Mouse (Mus musculus) neural tube, embryonic 12.5 days (tissue): Measurements from ENCODE around the gene Wscd2. TPM values are rescaled to one million over a fixed set of nuclear protein-coding genes. Genes with fewer than 3 reads are reported as not detected.

Experiments
- ATAC-seq: fragments of 200-750 bp; cut with Nextera tagmentation; 2 replicates; pipeline ENCODE4 v1.8.0; 2017; ENCODE audit warnings: low read depth, mild to moderate bottlenecking, moderate TSS enrichment, moderate library complexity; ENCODE audit not compliant: low FRiP score
- H3K27ac ChIP-seq: fragments of 300-500 bp; sonication (generic); 2 replicates; pipeline ENCODE4 v1.5.1; 2016
- H3K27me3 ChIP-seq: fragments of 300-500 bp; sonication (generic); replicated peaks from 2 replicates; pipeline ENCODE4 v1.6.1; 2016; ENCODE audit warnings: mild to moderate bottlenecking
- H3K36me3 ChIP-seq: fragments of 300-500 bp; sonication (generic); 2 replicates; pipeline ENCODE4 v1.6.1; 2016; ENCODE audit warnings: mild to moderate bottlenecking
- H3K4me1 ChIP-seq: fragments of 300-500 bp; sonication (generic); 2 replicates; pipeline ENCODE4 v1.6.1; 2016
- H3K4me2 ChIP-seq: fragments of 300-500 bp; sonication (generic); replicated peaks from 2 replicates; pipeline ENCODE4 v1.6.1; 2016; ENCODE audit warnings: mild to moderate bottlenecking
- H3K4me3 ChIP-seq: fragments of 300-500 bp; sonication (generic); 2 replicates; pipeline ENCODE4 v1.5.1; 2016
- H3K9ac ChIP-seq: fragments of 300-500 bp; sonication (generic); 2 replicates; pipeline ENCODE4 v1.6.1; 2016; ENCODE audit warnings: mild to moderate bottlenecking
- H3K9me3 ChIP-seq: fragments of 300-500 bp; sonication (generic); 2 replicates; pipeline ENCODE4 v1.6.1; 2016; ENCODE audit warnings: mild to moderate bottlenecking
- WGBS: fragments of 180-500 bp; shearing (Covaris S2); methylation state at CpG from one replicate; pipeline ENCODE4 v1.1.7; 2016; 5-methylcytosine and 5-hydroxymethylcytosine counted together
- polyA plus RNA-seq: library from polyadenylated mRNA; unstranded; fragments of >200 nt; fragmentation: Nextera tagmentation; extraction: Ambion mirVana; gene quantifications from 2 replicates; pipeline ENCODE4 v1.2.1, GENCODE M21; 2016

Gene Wscd2
- polyA plus RNA-seq, 1 experiment from 2014 or later = 16.5 TPM

- Histone ChIP-seq H3K27me3 (no peaks in the 10 kb centered on the region), H3K36me3 (no peaks in the 10 kb centered on the region), H3K27ac (no peak overlapping the region), H3K9ac (no peak overlapping the region), H3K4me2 (no peak overlapping the region), H3K4me3 (no peak overlapping the region), H3K4me1 (peaks cover 37% of the 10 kb centered on the region), H3K9me3 (no peaks in the 10 kb centered on the region)
- ATAC-seq = no peak
- WGBS = 86% methylated on average over 5 of the region's 5 CpGs
Observed at GRCm38 (mm10) chr5:113506779-113507178, 16.6 kb downstream of the Wscd2 start.

- Histone ChIP-seq H3K4me3 (no peak overlapping the region), H3K9ac (no peak overlapping the region), H3K36me3 (no peaks in the 10 kb centered on the region), H3K27ac (no peak overlapping the region), H3K4me1 (peaks cover 21% of the 10 kb centered on the region), H3K27me3 (no peaks in the 10 kb centered on the region), H3K9me3 (no peaks in the 10 kb centered on the region), H3K4me2 (no peak overlapping the region)
- WGBS = 87% methylated on average over 4 of the region's 4 CpGs
- no peak for ATAC-seq
Observed at GRCm38 (mm10) chr5:113509167-113509566, 19.0 kb downstream of the Wscd2 start.

GRCm38 (mm10) chr5:113513640-113514039, 23.5 kb downstream of the Wscd2 start:
- 89% methylated on average over 8 of the region's 8 CpGs for WGBS
- no peak overlapping the region for H3K9ac ChIP-seq
- H3K4me2 ChIP-seq = no peak overlapping the region
- H3K27ac ChIP-seq = no peak overlapping the region
- no peaks in the 10 kb centered on the region for H3K9me3 ChIP-seq
- no peak for ATAC-seq
- H3K27me3 ChIP-seq = no peaks in the 10 kb centered on the region
- peaks cover 22% of the 10 kb centered on the region for H3K4me1 ChIP-seq
- no peak overlapping the region for H3K4me3 ChIP-seq
- no peaks in the 10 kb centered on the region for H3K36me3 ChIP-seq

GRCm38 (mm10) chr5:113514062-113514461, 23.9 kb downstream of the Wscd2 start:
- no peak overlapping the region for H3K9ac ChIP-seq
- no peaks in the 10 kb centered on the region for H3K9me3 ChIP-seq
- ATAC-seq = no peak
- H3K4me3 ChIP-seq = no peak overlapping the region
- H3K27me3 ChIP-seq = no peaks in the 10 kb centered on the region
- WGBS = 83% methylated on average over 6 of the region's 6 CpGs
- peaks cover 21% of the 10 kb centered on the region for H3K4me1 ChIP-seq
- no peak overlapping the region for H3K27ac ChIP-seq
- H3K4me2 ChIP-seq = no peak overlapping the region
- no peaks in the 10 kb centered on the region for H3K36me3 ChIP-seq

GRCm38 (mm10) chr5:113516119-113516872, 26.2 kb downstream of the Wscd2 start:
- Histone ChIP-seq H3K4me2 (peak overlapping the region; percentile 28), H3K4me3 (no peak overlapping the region), H3K27me3 (no peaks in the 10 kb centered on the region), H3K27ac (peak overlapping the region; percentile 33; the same call in 1 of the 2 replicates), H3K9ac (no peak overlapping the region), H3K9me3 (no peaks in the 10 kb centered on the region), H3K4me1 (peaks cover 21% of the 10 kb centered on the region), H3K36me3 (no peaks in the 10 kb centered on the region)
- ATAC-seq = 0 out of 2 replicates have a peak, but pooled peaks have one; percentile 25
- 46% methylated on average over 14 of the region's 14 CpGs for WGBS

- no peaks in the 10 kb centered on the region for H3K9me3 ChIP-seq
- H3K27me3 ChIP-seq = no peaks in the 10 kb centered on the region
- 0 out of 2 replicates have a peak, but pooled peaks have one; percentile 41 for ATAC-seq
- H3K4me3 ChIP-seq = no peak overlapping the region
- peaks cover 21% of the 10 kb centered on the region for H3K4me1 ChIP-seq
- H3K27ac ChIP-seq = peak overlapping the region; percentile 33; the same call in 1 of the 2 replicates
- H3K9ac ChIP-seq = 0 out of 2 replicates have a peak overlapping the region, but pooled peaks have one; percentile 13
- H3K4me2 ChIP-seq = peak overlapping the region; percentile 28
- H3K36me3 ChIP-seq = no peaks in the 10 kb centered on the region
- WGBS = 25% methylated on average over 14 of the region's 14 CpGs
Observed at GRCm38 (mm10) chr5:113516873-113517336, 26.8 kb downstream of the Wscd2 start.

- Histone ChIP-seq H3K4me3 (no peak overlapping the region), H3K9me3 (no peaks in the 10 kb centered on the region), H3K27me3 (no peaks in the 10 kb centered on the region), H3K27ac (no peak overlapping the region), H3K4me2 (no peak overlapping the region), H3K36me3 (no peaks in the 10 kb centered on the region), H3K4me1 (peaks cover 21% of the 10 kb centered on the region), H3K9ac (no peak overlapping the region)
- no peak for ATAC-seq
- WGBS = 73% methylated on average over 4 of the region's 4 CpGs
Observed at GRCm38 (mm10) chr5:113517387-113517786, 27.3 kb downstream of the Wscd2 start.

GRCm38 (mm10) chr5:113521037-113521436, 30.9 kb downstream of the Wscd2 start:
- 84% methylated on average over 6 of the region's 6 CpGs for WGBS
- no peak for ATAC-seq

GRCm38 (mm10) chr5:113538826-113539225, 48.7 kb downstream of the Wscd2 start:
- WGBS = 81% methylated on average over 1 of the region's 1 CpGs
- H3K9me3 ChIP-seq = no peaks in the 10 kb centered on the region

More at GRCm38 (mm10) chr5:113521037-113521436, 30.9 kb downstream of the Wscd2 start:
- H3K27me3 ChIP-seq = no peaks in the 10 kb centered on the region
- H3K4me2 ChIP-seq = no peak overlapping the region
- peaks cover 17% of the 10 kb centered on the region for H3K4me1 ChIP-seq
- H3K9me3 ChIP-seq = no peaks in the 10 kb centered on the region
- H3K4me3 ChIP-seq = no peak overlapping the region
- H3K36me3 ChIP-seq = no peaks in the 10 kb centered on the region
- H3K27ac ChIP-seq = no peak overlapping the region
- H3K9ac ChIP-seq = no peak overlapping the region

GRCm38 (mm10) chr5:113539438-113539837, 49.3 kb downstream of the Wscd2 start:
- no peaks in the 10 kb centered on the region for H3K36me3 ChIP-seq
- H3K27me3 ChIP-seq = no peaks in the 10 kb centered on the region
- H3K9me3 ChIP-seq = no peaks in the 10 kb centered on the region
- H3K4me1 ChIP-seq = peaks cover 45% of the 10 kb centered on the region
- no peak overlapping the region for H3K9ac ChIP-seq
- H3K27ac ChIP-seq = no peak overlapping the region
- no peak for ATAC-seq
- no peak overlapping the region for H3K4me2 ChIP-seq
- no peak overlapping the region for H3K4me3 ChIP-seq
- 83% methylated on average over 2 of the region's 2 CpGs for WGBS

More at GRCm38 (mm10) chr5:113538826-113539225, 48.7 kb downstream of the Wscd2 start:
- Histone ChIP-seq H3K9ac (no peak overlapping the region), H3K36me3 (no peaks in the 10 kb centered on the region), H3K4me2 (no peak overlapping the region), H3K4me1 (peaks cover 42% of the 10 kb centered on the region), H3K27ac (no peak overlapping the region), H3K27me3 (no peaks in the 10 kb centered on the region), H3K4me3 (no peak overlapping the region)
- no peak for ATAC-seq

- Histone ChIP-seq H3K36me3 (no peaks in the 10 kb centered on the region), H3K9ac (no peak overlapping the region), H3K9me3 (no peaks in the 10 kb centered on the region), H3K4me3 (no peak overlapping the region), H3K4me1 (peaks cover 45% of the 10 kb centered on the region), H3K27ac (no peak overlapping the region), H3K27me3 (no peaks in the 10 kb centered on the region), H3K4me2 (no peak overlapping the region)
- no peak for ATAC-seq
- 91% methylated on average over 7 of the region's 7 CpGs for WGBS
Observed at GRCm38 (mm10) chr5:113539858-113540257, 49.7 kb downstream of the Wscd2 start.

- Histone ChIP-seq H3K27me3 (no peaks in the 10 kb centered on the region), H3K36me3 (no peaks in the 10 kb centered on the region), H3K4me3 (no peak overlapping the region), H3K27ac (no peak overlapping the region), H3K4me1 (peaks cover 53% of the 10 kb centered on the region), H3K9ac (no peak overlapping the region), H3K9me3 (no peaks in the 10 kb centered on the region), H3K4me2 (no peak overlapping the region)
- ATAC-seq = no peak
- WGBS = 52% methylated on average over 5 of the region's 5 CpGs
Observed at GRCm38 (mm10) chr5:113541196-113541595, 51.1 kb downstream of the Wscd2 start.
